Mouse (Mus musculus) lung, postnatal 10 days (tissue): ENCODE data around the gene Gnb5.

Experiments
- DNase-seq: peaks from one replicate; pipeline ENCODE4 v3.0.0; 2021

Gnb5 gene

DNA sequence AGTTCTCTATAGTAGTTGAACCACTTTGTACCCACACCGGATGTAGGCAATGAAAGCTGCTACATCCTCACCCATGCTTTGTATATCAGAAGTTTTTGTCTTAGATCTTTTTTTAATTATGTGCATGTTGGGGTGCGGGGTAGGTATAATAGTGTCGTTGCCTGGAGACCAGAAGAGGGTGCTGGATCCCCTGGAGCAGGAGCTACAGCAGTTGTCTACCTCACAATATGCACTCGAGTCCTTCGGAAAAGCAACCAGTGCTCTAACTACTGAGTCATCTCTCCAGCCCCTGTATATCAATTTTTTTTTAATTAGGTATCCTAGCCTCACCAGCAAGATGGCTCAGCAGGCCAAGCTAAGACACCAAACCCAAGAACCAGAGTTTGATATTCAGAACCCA is 927 bp downstream of the Gnb5 start:
- DNase-seq = no peak

DNA sequence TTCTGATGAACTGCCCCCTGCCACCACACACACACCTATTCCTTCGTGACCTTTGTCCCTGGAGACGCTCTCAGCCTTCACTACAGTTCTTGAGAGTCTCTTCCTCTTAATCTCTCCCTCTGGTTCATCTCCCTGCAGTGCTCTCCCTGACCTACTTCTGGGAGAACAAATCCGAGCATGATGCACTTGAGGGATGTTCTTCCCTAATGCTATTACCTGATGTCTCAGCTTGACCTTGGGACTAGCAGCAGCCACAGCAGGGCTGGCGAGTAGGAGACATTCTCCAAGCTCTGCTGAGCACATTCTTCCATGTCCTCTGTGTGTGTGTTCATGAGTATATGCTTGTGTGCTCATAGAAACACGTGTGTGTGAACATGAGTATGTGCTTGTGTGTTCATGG is 2.5 kb downstream of the Gnb5 start:
- no peak for DNase-seq

DNA sequence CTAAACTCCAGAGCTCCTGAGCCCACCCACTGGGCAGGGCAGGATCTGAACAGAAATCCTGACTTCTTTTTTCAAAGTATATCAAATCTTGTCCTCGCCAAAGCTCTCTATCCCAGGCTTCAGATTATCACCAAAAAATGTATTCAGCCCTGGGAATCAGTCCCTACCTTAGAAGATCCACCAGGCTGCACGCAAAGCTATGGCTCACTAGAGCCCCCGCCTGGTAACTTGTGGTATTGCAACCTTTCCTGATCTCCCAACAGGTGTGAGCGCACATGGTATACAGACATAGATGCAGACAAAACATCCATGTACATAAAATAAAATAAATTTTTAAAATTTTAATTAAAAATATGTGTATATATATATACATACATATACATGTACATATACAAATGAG is 5.9 kb downstream of the Gnb5 start:
- DNase-seq = peak; percentile 81

DNA sequence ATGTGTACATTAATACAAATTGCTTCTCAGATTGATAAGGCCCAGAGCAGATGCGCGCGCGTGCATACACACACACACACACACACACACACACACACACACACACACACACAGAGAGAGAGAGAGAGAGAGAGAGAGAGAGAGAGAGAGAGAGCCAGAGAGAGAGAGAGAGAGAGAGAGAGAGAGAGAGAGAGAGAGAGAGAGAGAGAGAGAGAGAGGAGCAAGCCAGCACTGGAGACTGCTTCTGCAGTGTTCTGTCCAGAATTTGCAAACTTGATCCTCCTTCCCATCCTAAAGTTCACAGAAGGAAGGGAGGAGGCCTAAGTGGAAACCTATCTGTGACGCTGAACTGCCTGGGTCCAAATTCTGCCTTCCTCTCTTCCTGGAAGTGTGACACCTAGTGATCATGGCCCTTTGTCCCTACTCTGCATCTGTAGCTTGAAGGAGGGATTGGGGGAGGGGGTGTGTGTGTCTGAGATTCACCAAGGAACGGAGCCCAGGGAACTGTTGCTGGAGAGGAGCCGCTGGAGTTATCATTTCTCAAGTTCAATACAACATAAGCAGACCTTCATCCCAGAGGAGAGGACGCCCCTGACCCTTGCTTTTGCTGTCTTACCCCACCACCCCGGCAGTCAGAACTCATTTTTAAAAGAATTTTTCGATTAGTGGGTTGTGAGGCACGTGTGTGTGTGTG is 7.2 kb downstream of the Gnb5 start:
- DNase-seq = no peak

DNA sequence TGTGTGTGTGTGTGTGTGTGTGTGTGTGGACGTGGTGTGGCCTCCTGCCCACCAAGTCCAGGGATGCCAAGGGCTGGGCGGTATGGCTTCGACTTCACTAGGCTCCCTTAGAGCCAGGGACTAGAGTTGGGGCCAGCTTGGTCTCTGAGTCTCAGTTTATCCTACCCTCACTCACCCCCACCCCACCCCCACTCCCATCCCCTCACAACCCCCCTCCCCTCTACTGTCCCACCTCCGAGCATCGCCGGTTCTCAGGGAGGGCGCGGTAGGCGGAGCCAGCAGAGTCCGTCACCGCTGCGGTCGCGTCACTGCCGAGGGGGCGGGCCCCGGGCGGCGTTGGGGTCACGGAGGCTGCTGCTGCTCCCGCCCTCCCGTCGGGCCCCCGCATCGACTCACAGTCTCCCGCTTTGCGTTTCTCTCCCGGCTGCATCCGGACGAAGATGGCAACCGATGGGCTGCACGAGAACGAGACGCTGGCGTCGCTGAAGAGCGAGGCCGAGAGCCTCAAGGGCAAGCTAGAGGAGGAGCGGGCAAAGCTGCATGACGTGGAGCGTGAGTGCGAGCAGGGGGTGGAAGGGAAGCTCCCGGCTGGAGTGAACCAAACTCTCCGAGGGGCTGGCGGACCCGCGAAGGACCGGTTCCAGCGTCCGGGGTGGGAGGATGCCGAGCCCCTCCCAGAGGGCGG is 7.9 kb downstream of the Gnb5 start:
- peak; percentile 85 for DNase-seq

DNA sequence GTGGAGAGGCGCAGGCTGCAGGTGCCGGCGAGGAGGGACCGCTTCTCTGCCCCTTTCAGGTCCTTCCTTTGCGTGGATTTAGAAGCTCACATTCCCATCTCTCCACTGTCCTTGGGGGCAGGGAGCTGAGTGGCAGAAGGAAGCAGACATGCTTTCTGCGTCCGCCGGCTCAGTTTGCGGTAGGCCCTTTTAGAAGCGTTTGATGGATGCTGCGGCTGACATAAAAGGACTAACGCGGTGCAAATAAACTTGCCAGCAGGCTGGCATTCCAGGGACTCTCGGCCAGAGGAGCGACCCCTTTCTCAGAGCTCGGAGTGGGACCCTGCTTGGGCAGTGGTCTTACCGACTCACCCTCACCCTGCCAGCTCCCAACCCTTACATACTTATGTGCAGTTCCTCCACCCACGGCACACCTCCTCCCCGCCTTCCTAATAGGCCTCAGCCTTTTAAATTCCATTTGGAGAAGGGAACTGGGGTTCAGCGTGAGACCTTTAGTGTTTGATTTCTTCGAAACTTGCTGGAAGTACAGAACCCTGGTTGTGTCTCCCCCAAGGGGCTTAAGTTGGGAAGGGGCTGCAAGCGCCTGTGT is 8.5 kb downstream of the Gnb5 start:
- DNase-seq = no peak

DNA sequence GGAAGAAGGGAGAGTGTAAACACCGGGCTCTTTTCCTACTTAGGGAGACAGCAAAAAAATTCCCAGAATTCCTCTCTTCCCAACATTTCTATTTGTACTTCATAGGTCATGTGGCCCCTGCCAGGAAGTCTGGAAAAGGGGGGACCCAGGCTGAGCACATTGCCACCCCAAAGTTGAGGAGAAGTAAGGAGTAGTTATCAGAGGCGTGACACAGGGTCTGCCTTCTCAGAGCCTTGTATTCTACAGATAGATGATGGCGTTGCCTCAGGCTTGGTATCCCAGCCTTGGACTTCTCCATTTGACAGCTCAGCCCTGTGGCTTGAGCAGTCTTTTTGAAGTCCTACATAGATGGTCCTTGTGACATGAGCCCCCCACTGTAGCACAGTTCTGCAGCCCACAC is 9.2 kb downstream of the Gnb5 start:
- no peak for DNase-seq

DNA sequence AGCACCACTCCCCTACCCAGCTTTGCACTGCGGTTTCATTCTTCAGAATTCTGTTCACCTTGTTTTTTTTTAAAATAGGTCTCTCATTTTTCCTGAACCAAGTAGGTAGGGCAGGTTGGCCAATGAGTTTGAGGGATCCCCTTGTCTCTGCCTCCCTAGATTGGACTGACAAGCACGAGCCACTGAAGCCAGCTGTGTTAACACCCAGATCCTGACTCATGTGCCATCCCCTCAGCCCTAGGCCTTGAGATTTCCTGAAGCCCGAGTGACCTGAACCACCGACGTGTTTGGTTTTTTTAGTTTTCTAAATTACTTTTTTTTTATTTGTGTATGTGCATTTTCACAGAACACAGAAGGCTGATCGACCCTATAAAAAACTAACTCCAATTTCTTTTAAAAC is 10.7 kb downstream of the Gnb5 start:
- DNase-seq = no peak

DNA sequence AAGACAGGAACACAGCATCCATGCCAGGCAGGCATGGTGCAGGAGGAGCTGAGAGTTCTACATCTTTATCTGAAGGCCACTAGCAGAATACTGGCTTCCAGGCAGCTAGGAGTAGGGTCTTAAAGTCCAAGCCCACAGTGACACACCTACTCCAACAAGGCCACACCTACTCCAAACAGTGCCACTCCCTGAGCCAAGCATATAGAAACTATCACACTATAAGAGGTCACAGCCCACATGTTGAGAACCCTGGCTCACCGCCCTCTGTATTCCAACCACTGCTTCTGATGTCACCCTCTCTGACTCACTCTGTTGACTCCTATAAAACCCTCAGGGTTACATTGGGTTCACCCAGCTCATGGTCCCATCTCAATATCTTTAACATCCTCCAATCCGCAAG is 12.1 kb downstream of the Gnb5 start:
- no peak for DNase-seq

DNA sequence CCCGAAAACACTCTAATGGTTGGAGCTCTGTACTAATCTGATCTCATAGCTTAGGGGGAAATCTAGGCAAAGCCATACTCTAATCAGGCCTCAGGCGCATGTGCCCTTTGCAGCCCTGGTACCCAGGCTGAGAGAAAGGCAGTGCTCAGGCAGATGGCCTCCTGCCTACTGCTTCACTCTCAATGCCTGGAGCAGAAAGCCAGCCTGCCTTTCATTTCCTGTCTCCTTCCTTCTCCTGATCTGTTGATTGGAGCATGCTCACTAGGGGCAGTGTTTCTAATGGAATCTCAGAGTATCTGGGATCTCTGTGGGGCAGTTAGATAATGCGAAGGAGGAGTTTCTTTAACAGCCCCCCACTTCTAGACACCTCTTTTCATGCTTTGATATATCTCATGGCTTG is 13.3 kb downstream of the Gnb5 start:
- DNase-seq = no peak

DNA sequence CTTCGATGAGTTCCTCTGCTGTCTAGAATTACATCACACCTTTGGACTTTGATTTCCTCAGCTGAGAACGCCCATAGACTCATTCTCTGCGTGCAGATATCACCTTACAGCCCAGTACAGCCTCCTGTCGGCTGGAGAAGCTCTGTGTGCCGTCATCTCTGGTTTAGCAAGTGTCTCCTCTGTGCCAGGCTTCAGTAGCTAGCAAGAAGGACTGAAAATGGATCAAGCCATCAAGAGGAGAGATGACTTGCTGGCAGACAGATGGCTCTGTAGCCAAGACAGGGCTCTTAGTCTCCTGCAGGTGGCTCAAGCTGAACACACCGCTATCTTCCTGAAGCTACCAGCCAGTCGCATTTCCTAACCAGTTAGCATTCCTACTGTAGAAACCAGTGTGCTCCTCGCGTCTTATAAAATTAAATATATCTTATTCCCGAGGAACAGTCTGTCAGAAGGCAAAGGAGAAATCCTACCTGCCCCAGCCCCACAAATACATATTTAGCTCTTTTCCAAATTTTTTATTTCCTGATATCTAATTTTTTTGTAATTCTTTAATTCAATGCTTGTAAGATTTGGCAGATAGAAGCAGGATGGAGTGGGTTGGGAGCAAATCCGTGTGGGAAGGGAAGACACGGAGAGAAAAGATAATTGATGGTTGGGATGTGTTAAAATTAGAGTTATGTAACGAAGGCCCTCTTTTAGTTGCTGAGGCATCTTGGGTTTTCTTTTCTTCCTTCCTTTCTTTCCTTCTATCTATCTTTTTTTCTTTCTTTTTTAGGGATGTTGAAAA is 16.2 kb downstream of the Gnb5 start:
- DNase-seq = no peak

DNA sequence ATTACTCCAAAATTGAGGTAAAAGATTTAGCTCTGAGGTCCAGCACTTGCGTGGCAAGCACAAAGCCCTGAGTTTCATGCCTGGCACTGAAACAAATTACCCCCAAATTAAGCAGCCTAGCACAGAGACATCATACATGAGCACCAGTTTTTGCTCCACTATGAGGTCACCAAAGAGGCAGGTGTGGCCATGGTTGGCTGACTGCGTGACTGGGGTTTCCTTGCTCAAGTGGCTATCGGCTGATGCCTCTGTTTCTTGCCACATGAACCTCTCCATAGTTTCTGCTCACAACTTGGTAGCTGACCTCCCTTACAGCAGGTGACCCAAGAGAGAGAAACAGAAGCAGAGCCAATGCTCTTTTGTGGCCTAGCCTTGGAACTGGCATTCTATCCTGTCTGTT is 22.0 kb downstream of the Gnb5 start:
- no peak for DNase-seq

DNA sequence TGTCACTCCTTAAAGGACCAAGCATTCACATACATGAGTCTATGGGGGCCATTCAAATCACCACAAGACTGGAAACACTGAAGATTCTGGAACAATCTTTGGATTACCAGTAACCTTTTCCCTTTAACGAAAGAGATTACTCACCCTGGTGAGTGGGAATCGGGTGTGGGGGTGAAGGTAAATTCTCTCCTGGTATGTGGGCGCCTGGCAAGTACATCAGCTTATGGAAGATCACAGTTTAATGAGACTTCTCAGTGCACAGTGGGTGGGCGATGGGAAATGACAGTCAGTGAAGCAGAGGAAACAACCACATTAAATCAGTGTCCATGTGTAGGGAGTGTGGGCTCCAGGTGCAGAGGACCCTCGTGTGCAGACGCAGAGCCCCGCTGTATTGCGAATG is 24.7 kb downstream of the Gnb5 start:
- no peak for DNase-seq

DNA sequence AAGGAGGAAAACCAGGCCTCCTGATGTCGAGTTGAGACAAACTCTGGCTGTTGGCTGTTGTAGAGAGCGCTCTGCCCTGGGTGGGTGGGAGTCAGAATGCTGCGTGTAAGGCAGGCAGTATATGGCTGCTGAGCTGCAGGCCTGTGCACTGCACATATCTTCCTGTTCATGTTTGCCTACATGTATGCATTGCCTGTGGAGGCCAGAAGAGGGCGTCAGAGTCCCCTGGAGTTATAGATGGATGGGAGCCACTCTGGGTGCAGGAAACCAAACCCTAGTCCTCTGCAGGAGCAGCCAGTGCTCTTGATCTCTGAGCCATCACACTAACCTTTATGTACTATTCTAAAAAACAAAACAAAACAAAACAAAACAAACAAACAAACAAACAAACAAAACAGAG is 28.4 kb downstream of the Gnb5 start:
- DNase-seq = no peak

DNA sequence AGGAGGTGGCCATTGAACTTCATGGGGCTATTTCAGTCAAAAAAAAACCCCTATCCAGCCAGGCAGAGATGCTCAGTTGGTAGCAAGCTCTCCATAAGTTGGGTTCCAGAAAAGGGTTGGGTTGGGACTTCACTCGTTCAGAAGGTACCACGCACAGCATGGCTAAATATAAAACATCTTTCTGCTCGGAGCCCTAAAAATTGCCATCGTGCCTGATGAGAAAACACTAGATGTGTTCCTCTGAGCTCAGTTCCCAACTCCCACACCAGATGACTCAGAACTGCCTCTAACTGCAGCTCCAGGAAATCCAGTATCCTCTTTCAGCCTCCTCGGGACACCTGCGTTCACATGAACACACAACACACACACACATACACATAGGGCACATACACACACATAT is 31.9 kb downstream of the Gnb5 start:
- no peak for DNase-seq

DNA sequence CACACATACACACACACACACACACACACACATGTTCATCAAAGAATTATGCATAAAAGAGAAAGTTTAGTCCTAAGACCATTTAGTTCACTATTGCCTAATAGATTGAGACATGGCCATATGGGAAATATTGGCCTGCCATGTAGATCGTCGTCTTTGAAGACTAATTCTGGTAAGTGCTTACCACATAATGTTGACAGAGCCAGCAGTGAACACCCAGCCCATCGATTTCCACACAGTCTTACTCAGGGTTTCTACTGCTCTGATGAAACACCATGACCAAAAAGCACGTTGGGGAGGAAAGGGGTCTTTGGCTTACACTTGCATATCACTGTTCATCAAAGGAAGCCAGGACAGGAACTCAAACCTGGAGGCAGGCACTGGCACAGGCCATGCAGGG is 36.3 kb downstream of the Gnb5 start:
- DNase-seq = no peak

DNA sequence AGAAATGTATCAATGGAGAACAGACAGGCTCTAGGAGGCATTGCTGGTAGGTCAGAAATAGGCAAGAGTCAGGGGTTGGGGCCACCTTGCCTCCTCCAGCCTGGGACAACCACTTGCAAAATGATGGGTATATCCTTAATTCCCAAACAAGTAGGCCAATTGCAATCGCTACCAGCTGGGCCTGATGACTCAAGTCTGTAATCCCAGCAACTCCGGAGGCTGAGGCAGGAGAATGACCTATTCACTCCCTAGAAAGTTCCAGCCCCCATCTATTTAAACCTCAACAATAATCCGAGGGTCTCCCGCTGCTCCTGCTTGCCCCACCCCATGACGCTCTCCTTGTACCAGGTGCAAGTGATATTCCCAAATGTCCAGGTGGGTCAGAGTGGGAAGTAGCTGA is 41.4 kb downstream of the Gnb5 start, which contains the start of gene Bcl2l10:
Bcl2l10 (plus strand) TSS at position 301 of the 400 bp plus-strand sequence.
- no peak for DNase-seq

DNA sequence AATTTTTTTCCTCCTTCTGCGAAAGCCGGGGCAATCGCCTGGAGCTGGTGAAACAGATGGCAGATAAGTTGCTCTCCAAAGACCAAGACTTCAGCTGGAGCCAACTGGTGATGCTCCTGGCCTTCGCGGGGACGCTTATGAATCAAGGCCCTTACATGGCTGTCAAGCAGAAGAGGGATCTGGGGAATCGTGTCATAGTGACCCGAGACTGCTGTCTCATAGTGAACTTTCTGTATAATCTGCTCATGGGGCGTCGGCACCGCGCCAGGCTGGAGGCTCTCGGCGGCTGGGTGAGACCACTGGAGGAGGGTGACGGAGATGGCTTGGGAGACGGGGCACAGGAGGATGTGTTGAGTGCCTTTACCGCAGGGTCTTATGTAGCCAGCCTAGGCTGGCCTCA is 42.0 kb downstream of the Gnb5 start:
- no peak for DNase-seq

DNA sequence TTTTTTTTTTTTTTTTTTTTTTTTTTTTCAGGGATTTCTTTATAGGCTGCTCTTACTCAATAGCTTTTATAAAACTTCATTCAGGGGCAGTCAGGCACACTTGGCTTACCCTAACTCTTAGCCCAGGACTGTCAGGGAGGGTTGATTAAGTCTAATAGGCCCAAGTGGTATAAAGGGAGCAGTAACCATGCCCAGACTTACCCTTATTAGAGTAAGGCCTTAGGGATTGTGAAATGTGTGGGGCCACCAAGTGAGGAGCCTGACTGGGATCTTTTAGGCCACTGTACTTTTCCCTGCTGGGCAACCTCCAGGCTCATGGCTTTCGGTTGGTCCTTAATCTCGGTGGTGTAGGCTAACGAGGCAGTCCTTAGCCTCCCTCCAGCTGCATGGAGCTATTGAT is 42.6 kb downstream of the Gnb5 start:
- no peak for DNase-seq

DNA sequence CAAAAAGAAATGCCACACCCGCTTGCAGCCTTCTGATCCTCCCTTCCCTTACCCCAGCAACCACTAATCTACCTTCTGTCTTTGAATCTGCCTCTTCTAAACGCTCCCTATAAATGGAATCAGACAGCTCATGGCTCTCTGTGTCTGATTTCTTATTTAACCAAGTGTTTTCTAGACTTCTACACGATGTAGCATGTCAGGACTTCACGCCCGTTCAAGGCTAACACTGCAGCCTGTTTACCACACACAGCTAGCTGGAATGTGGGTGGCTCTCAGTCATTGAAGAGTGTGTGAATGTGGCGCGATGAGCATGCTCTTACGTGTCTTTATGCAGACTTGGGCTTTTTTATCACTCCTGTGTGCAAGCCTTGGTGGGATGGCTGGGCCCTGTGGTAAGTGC is 47.0 kb downstream of the Gnb5 start:
- DNase-seq = no peak

DNA sequence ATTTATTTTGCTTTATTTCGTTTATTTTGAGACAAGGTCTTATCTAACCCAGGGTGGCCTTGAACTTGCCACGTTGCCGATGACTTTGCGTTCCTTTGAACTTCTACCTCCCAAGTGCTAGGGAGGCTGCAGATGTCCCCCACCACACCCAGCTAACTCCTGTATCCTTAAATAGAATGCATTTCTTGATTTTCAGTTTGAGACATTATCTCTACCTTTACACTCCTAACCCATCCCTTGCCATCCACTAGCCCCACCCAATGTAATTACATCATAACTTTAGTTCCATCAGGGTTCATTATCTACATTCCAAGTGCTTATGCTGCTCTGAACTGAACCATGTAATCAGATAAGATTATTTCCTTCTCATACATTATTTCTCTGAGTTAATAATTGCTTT is 49.7 kb downstream of the Gnb5 start:
- no peak for DNase-seq

DNA sequence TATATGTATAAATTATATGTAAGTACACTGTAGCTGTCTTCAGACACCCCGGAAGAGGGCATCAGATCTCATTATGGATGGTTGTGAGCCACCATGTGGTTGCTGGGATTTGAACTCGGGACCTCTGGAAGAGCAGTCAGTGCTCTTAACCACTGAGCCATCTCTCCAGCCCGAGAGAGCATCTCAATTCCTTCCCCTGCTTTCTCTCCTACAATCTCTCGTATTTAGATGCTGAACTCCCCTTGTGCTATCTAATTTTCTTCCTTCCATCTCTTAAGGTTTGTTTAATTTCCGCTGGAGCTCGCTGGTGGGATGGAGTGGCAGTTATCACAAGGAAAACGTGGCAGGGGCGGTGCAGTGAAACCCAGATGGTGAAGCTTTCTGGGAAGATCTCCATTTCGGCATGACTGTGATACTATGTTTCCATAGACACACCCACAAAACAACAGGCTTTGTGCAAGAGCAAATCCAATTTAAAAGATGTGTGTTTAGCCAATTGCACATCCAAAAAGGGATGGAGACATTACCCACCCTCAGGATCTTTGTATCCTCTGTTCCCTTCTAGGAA is 51.1 kb downstream of the Gnb5 start:
- DNase-seq = no peak

DNA sequence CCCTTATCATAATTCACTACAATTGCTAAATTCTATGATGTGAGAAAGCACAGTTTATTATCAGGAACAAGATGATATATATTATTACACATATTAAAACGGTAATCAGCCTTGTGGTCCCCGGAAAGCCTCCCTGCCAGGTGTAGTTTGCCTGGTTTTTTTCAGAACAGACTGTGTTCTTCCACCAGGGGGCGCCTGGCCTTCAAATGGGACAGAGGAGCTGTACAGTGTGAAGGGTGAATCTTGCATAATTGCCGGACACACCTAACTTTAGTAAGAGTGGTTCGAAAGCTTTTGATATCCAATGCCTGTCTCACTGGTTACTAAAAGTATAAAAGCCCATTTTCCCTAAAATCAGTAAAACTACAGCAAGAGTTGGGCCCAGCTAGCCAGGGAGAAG is 55.6 kb downstream of the Gnb5 start:
- DNase-seq = peak; percentile 86
